Mouse (Mus musculus) heart, postnatal 0 days (tissue): ENCODE data around the gene Sh3gl1. TPM values are rescaled to one million over a fixed set of nuclear protein-coding genes. Genes with fewer than 3 reads are reported as not detected.
A peak's percentile ranks its signal among the peaks of the same experiment; 100 is the strongest.

Experiments
- ATAC-seq: fragments of 200-750 bp; cut with Nextera tagmentation; 2 replicates; pipeline ENCODE4 v1.8.0; 2017; ENCODE audit warnings: low read depth, moderate number of reproducible peaks, moderate library complexity; ENCODE audit not compliant: insufficient read depth
- DNase-seq: peaks from one replicate; pipeline ENCODE4 v3.0.0-alpha.2; 2016; ENCODE audit warnings: low spot score
- H3K27ac ChIP-seq: fragments of 300-500 bp; sonication (generic); 2 replicates; pipeline ENCODE4 v1.5.1; 2014; ENCODE audit warnings: low read depth, mild to moderate bottlenecking
- H3K27me3 ChIP-seq: fragments of 300-500 bp; sonication (generic); 2 replicates; pipeline ENCODE4 v1.6.1; 2014; ENCODE audit warnings: low read length, mixed read lengths; ENCODE audit not compliant: control insufficient read depth, insufficient read depth
- H3K36me3 ChIP-seq: fragments of 300-500 bp; sonication (generic); replicated peaks from 2 replicates; pipeline ENCODE4 v1.6.1; 2014; ENCODE audit warnings: low read length, mixed read lengths; ENCODE audit not compliant: control insufficient read depth, insufficient read depth
- H3K4me1 ChIP-seq: fragments of 300-500 bp; sonication (generic); 2 replicates; pipeline ENCODE4 v1.6.1; 2014; ENCODE audit warnings: antibody characterized with exemption; ENCODE audit not compliant: control insufficient read depth, insufficient read depth
- H3K4me2 ChIP-seq: fragments of 300-500 bp; sonication (generic); 2 replicates; pipeline ENCODE4 v1.6.1; 2014; ENCODE audit warnings: low read depth, mild to moderate bottlenecking, low read length, moderate library complexity
- H3K4me3 ChIP-seq: fragments of 300-500 bp; sonication (generic); 2 replicates; pipeline ENCODE4 v1.5.1; 2014; ENCODE audit warnings: low read depth, low read length
- H3K9ac ChIP-seq: fragments of 300-500 bp; sonication (generic); replicated peaks from 2 replicates; pipeline ENCODE4 v1.6.1; 2014; ENCODE audit warnings: low read depth, low read length, mixed read lengths
- H3K9me3 ChIP-seq: fragments of 300-500 bp; sonication (generic); replicated peaks from 2 replicates; pipeline ENCODE4 v1.6.1; 2016; ENCODE audit warnings: low read length; ENCODE audit not compliant: control insufficient read depth
- CTCF ChIP-seq: IDR thresholded peaks from 2 replicates; pipeline ENCODE4 v1.5.1; 2016; ENCODE audit warnings: antibody characterized with exemption, control low read depth, low read depth
- EP300 ChIP-seq: IDR thresholded peaks from 2 replicates; pipeline ENCODE4 v1.6.1; 2016; ENCODE audit warnings: antibody characterized with exemption, low read depth
- WGBS: fragments of 180-500 bp; shearing (Covaris S2); extraction: QIAGEN DNeasy Blood & Tissue Kit; methylation state at CpG from one replicate; pipeline ENCODE4 v1.1.7; 2014; 5-methylcytosine and 5-hydroxymethylcytosine counted together
- polyA plus RNA-seq: library from polyadenylated mRNA; unstranded; fragments of >200 nt; fragmentation: Nextera tagmentation; extraction: Ambion mirVana; gene quantifications from 2 replicates; pipeline ENCODE4 v1.2.1, GENCODE M21; 2015
- total RNA-seq: library from RNA; depleted of rRNA; stranded (reverse); fragments of >200 nt; gene quantifications from 2 replicates; pipeline ENCODE4 v1.2.3, GENCODE M21; 2014; ENCODE audit warnings: low replicate concordance

Gene Sh3gl1
- total and polyA plus RNA-seq, 2 experiments from 2014 or later: 43.5 to 45.8 TPM

- peaks cover 21% of the 10 kb centered on the region for H3K4me1 ChIP-seq
- 81% methylated on average over 5 of the region's 5 CpGs for WGBS
- H3K4me3 ChIP-seq: no peak overlapping the region
- ATAC-seq (no peak), DNase-seq (no peak)
- peaks cover 16% of the 10 kb centered on the region for H3K36me3 ChIP-seq
- H3K27me3 ChIP-seq: no peaks in the 10 kb centered on the region
- no peak overlapping the region for H3K27ac ChIP-seq
- TF ChIP-seq CTCF: no peak
- TF ChIP-seq EP300: no peak
- no peaks in the 10 kb centered on the region for H3K9me3 ChIP-seq
- no peak overlapping the region for H3K9ac ChIP-seq
- no peak overlapping the region for H3K4me2 ChIP-seq
These were observed 41.1 kb upstream of the Sh3gl1 start for GRCm38 (mm10) chr17:56077523-56077922.

GRCm38 (mm10) chr17:56074827-56075208 lies 38.4 kb upstream of the Sh3gl1 start, which contains the start of gene Ubxn6:
Gene Ubxn6, minus strand, starts transcription at chr17:56075028.
- DNase-seq (peak; percentile 98), ATAC-seq (peak; percentile 43)
- no peaks in the 10 kb centered on the region for H3K27me3 ChIP-seq
- H3K4me3 ChIP-seq: peak within 1 kb of the TSS; percentile 86
- H3K36me3 ChIP-seq: peaks cover 37% of the 10 kb centered on the region
- under 1% methylated on average over 35 of the region's 35 CpGs for WGBS
- peak; percentile 33; the same call in 1 of the 2 replicates for TF ChIP-seq CTCF
- TF ChIP-seq EP300: peak; percentile 77
- H3K4me2 ChIP-seq: peak within 1 kb of the TSS; percentile 75
- H3K27ac ChIP-seq: peak within 1 kb of the TSS; percentile 99
- H3K9me3 ChIP-seq: no peaks in the 10 kb centered on the region
- peak within 1 kb of the TSS; percentile 73 for H3K9ac ChIP-seq
- H3K4me1 ChIP-seq: peaks cover 5% of the 10 kb centered on the region; the same call in 1 of the 2 replicates

GRCm38 (mm10) chr17:56074097-56074826 lies 37.8 kb upstream of the Sh3gl1 start:
- peak; percentile 84 for DNase-seq
- H3K27me3 ChIP-seq: no peaks in the 10 kb centered on the region
- no peak for TF ChIP-seq CTCF
- no peak for TF ChIP-seq EP300
- H3K27ac ChIP-seq: peak overlapping the region; percentile 99
- WGBS: 7% methylated on average over 22 of the region's 22 CpGs
- no peaks in the 10 kb centered on the region for H3K9me3 ChIP-seq
- ATAC-seq: peak; percentile 31
- peaks cover 5% of the 10 kb centered on the region; the same call in 1 of the 2 replicates for H3K4me1 ChIP-seq
- H3K9ac ChIP-seq: peak overlapping the region; percentile 73
- H3K36me3 ChIP-seq: peaks cover 43% of the 10 kb centered on the region
- H3K4me3 ChIP-seq: peak overlapping the region; percentile 86
- peak overlapping the region; percentile 75 for H3K4me2 ChIP-seq

- Histone ChIP-seq H3K36me3 (peaks cover 63% of the 10 kb centered on the region), H3K4me2 (no peak overlapping the region), H3K9ac (no peak overlapping the region), H3K27me3 (no peaks in the 10 kb centered on the region), H3K4me3 (no peak overlapping the region), H3K27ac (no peak overlapping the region), H3K9me3 (no peaks in the 10 kb centered on the region), H3K4me1 (peaks cover 5% of the 10 kb centered on the region; the same call in 1 of the 2 replicates)
- DNase-seq: no peak
- no peak for TF ChIP-seq CTCF
- TF ChIP-seq EP300: no peak
- 83% methylated on average over 5 of the region's 5 CpGs for WGBS
- no peak for ATAC-seq
These were observed 35.8 kb upstream of the Sh3gl1 start for GRCm38 (mm10) chr17:56072243-56072642.

- ATAC-seq: no peak
- no peak overlapping the region for H3K27ac ChIP-seq
- H3K4me2 ChIP-seq: no peak overlapping the region
- H3K27me3 ChIP-seq: no peaks in the 10 kb centered on the region
- no peak for TF ChIP-seq CTCF
- no peak for TF ChIP-seq EP300
- peaks cover 73% of the 10 kb centered on the region for H3K36me3 ChIP-seq
- no peak overlapping the region for H3K9ac ChIP-seq
- H3K4me1 ChIP-seq: peaks cover 5% of the 10 kb centered on the region; the same call in 1 of the 2 replicates
- H3K4me3 ChIP-seq: no peak overlapping the region
- H3K9me3 ChIP-seq: no peaks in the 10 kb centered on the region
- DNase-seq: no peak
These were observed 34.7 kb upstream of the Sh3gl1 start for GRCm38 (mm10) chr17:56071126-56071525.

- H3K36me3 ChIP-seq: peaks cover 91% of the 10 kb centered on the region
- H3K9ac ChIP-seq: no peak overlapping the region
- WGBS: 94% methylated on average over 14 of the region's 14 CpGs
- H3K4me1 ChIP-seq: 0 out of 2 replicates have a peak, but pooled peaks cover 2% of the 10 kb centered on the region
- H3K4me3 ChIP-seq: no peak overlapping the region
- H3K9me3 ChIP-seq: no peaks in the 10 kb centered on the region
- DNase-seq (no peak), ATAC-seq (no peak)
- TF ChIP-seq EP300: no peak
- TF ChIP-seq CTCF: no peak
- no peaks in the 10 kb centered on the region for H3K27me3 ChIP-seq
- no peak overlapping the region for H3K4me2 ChIP-seq
- no peak overlapping the region for H3K27ac ChIP-seq
These were observed 32.6 kb upstream of the Sh3gl1 start for GRCm38 (mm10) chr17:56069066-56069465.
